Mouse (Mus musculus) heart, postnatal 36 days (tissue): Measurements from ENCODE around the gene Nap1l1. TPM values are rescaled to one million over a fixed set of nuclear protein-coding genes. Genes with fewer than 3 reads are reported as not detected.

Experiments
- DNase-seq, 2 experiments: peaks; one replicate each; pipeline ENCODE4 v3.0.0; 2021 to 2022
- intact Hi-C: fragments of 180-260 bp; cut with DNase I; formaldehyde crosslinking; loops from one replicate; pipeline ENCODE4 v1.15.1; 2025
- total RNA-seq, 2 experiments: library from RNA; stranded (reverse); gene quantifications; 2 replicates each; pipeline ENCODE4 v1.2.3; 2021

The Nap1l1 gene
- total RNA-seq, 2 experiments from 2014 or later, result 60.7 to 74.5 TPM

GRCm38 (mm10) chr10:111543106-111543505 is 70.1 kb downstream of the Nap1l1 start:
- intact Hi-C loops, result loop anchor here (5.0 kb wide), 1 partner anchor 36 kb away; the partner anchor contains the start of gene Phlda1
- DNase-seq, result no peak

- intact Hi-C loops, result loop anchor here (5.0 kb wide), 1 partner anchor 37 kb away; the partner anchor contains the start of gene Phlda1
- DNase-seq, result peak in 1 of 2 experiments; percentile 40
These were observed 70.8 kb downstream of the Nap1l1 start for GRCm38 (mm10) chr10:111543781-111544260.

- intact Hi-C loops, result loop anchor here (5.0 kb wide), 1 partner anchor 37 kb away; the partner anchor contains the start of gene Phlda1
- no peak for DNase-seq
These were observed 71.3 kb downstream of the Nap1l1 start for GRCm38 (mm10) chr10:111544311-111544710.

- intact Hi-C loops, result loop anchor here (5.0 kb wide), 1 partner anchor 37 kb away; no protein-coding TSS in a partner anchor
- no peak for DNase-seq
These were observed 72.6 kb downstream of the Nap1l1 start for GRCm38 (mm10) chr10:111545648-111546047.

Other genes with a start within 250 kb of the Nap1l1 start
- 1 to 10 TPM; 2.2 to 3.0 TPM for gene Bbs10, start 174.5 kb upstream of the Nap1l1 start, total RNA-seq
- gene Phlda1, start 33.1 kb downstream of the Nap1l1 start, total RNA-seq, result 10 to 100 TPM in 1 of 2 experiments, 1 to 10 TPM in 1; 9.8 to 17.3 TPM